Mouse (Mus musculus): ENCODE data around the gene Gnb4. TPM values are rescaled to one million over a fixed set of nuclear protein-coding genes. Genes with fewer than 3 reads are reported as not detected.
A peak's percentile ranks its signal among the peaks of the same experiment; 100 is the strongest.

Gnb4 gene
- total RNA-seq, 2 experiments from 2014 or later, result 37.2 to 50.5 TPM

GRCm38 (mm10) chr3:32614786-32615185 is 1.6 kb downstream of the Gnb4 start:
- no peak for DNase-seq

GRCm38 (mm10) chr3:32611606-32612170 is 4.7 kb downstream of the Gnb4 start:
- DNase-seq, result no peak

GRCm38 (mm10) chr3:32610560-32610959 is 5.8 kb downstream of the Gnb4 start:
- peak; percentile 76 for DNase-seq

GRCm38 (mm10) chr3:32609233-32609632 is 7.2 kb downstream of the Gnb4 start:
- DNase-seq, result no peak

- no peak for DNase-seq
These were observed 15.3 kb downstream of the Gnb4 start for GRCm38 (mm10) chr3:32601055-32601454.

GRCm38 (mm10) chr3:32599328-32599727 is 17.1 kb downstream of the Gnb4 start:
- no peak for DNase-seq

GRCm38 (mm10) chr3:32595080-32595479 is 21.3 kb downstream of the Gnb4 start:
- no peak for DNase-seq

- DNase-seq, result no peak
These were observed 30.1 kb downstream of the Gnb4 start for GRCm38 (mm10) chr3:32586274-32586673.

- no peak for DNase-seq
These were observed 32.9 kb downstream of the Gnb4 start for GRCm38 (mm10) chr3:32583489-32583888.

GRCm38 (mm10) chr3:32581911-32582310 is 34.5 kb downstream of the Gnb4 start:
- DNase-seq, result no peak

- DNase-seq, result no peak
These were observed 35.6 kb downstream of the Gnb4 start for GRCm38 (mm10) chr3:32580738-32581137.

- DNase-seq, result no peak
These were observed 37.6 kb downstream of the Gnb4 start for GRCm38 (mm10) chr3:32578772-32579171.

- no peak for DNase-seq
These were observed 41.2 kb downstream of the Gnb4 start for GRCm38 (mm10) chr3:32575151-32575550.

- no peak for DNase-seq
These were observed 42.5 kb downstream of the Gnb4 start for GRCm38 (mm10) chr3:32573881-32574280.

GRCm38 (mm10) chr3:32573086-32573485 is 43.3 kb downstream of the Gnb4 start:
- DNase-seq, result no peak

GRCm38 (mm10) chr3:32563401-32563800 is 53.0 kb downstream of the Gnb4 start:
- DNase-seq, result no peak

- DNase-seq, result peak; percentile 28
These were observed 63.3 kb downstream of the Gnb4 start for GRCm38 (mm10) chr3:32553061-32553460.

GRCm38 (mm10) chr3:32538091-32538490 is 78.3 kb downstream of the Gnb4 start:
- DNase-seq, result no peak

- peak; percentile 75 for DNase-seq
These were observed 78.8 kb downstream of the Gnb4 start for GRCm38 (mm10) chr3:32537556-32537955.

- DNase-seq, result no peak
These were observed 80.7 kb downstream of the Gnb4 start for GRCm38 (mm10) chr3:32535692-32536091.

Data from adrenal gland, postnatal 10 days (tissue).